8 mouse cellular contexts compared by ENCODE assay signal in the genomic region with DNA sequence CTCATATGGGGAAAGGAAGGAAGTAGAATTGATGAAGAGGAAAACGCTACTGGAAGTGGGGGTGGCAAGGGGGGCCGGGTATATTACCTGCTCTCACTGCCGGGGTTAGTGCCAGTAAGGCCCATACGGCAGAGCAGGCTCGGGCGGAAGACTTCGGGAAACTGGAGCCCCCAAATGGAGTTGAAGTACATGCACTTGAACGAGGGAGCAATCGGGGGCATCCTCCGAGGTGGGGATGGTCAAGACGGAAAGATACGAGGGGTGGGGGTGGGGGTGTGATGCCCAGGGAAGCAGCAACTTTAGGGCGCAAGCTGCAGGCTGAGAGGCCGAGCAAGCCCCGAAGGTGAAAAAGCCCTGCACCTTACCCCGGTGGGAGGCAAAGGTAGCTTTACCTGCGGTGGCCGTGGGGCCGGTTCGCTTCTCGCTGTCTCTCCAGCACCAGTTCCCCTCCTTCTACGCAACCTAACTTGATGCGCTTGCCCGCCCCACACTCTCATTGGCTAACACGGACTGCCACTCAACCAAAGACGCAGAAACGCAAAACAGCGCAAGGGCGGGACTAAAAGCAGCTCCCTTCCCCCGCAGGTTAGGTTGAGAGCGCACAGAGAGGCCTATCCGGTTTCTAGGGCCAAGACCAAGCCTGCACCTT. TPM values are rescaled to one million over a fixed set of nuclear protein-coding genes. Genes with fewer than 3 reads are reported as not detected.
A peak's percentile ranks its signal among the peaks of the same experiment; 100 is the strongest.
DNase-seq lines count a peak whose midpoint lies in the region; ATAC-seq lines count a peak whose summit lies in the region.

No protein-coding gene starts in this region.

- ATAC-seq in megakaryocyte progenitor cell, adult 5-6 weeks (replicated peaks; ENCODE audit: poor library complexity), result peak; percentile 99

- DNase-seq in adipocyte (ENCODE audit: low spot score), result peak; percentile 100
- peak; percentile 99 for DNase-seq in embryo, embryonic 10 days (ENCODE audit: low spot score)
- DNase-seq in gastrocnemius, postnatal 10 days, result peak; percentile 97
- DNase-seq in induced T-regulatory cell, adult 2 months (ENCODE audit: low read depth), result peak; percentile 100
- DNase-seq in left cerebral cortex, adult 9 months (ENCODE audit: low spot score in 2 of 2), result peak; percentile 94 to 100
- DNase-seq in right cerebral cortex, postnatal 14 days, result peak; percentile 99
- peak; percentile 99 for DNase-seq in urinary bladder, postnatal 36 days (ENCODE audit: low spot score in 2 of 2)

RNA-seq across cellular contexts. Expression of a gene that starts 13.4 kb away (rescaled TPM):
- 10 to 100 TPM; 46.7 to 62.6 TPM for total RNA-seq in gastrocnemius, postnatal 10 days (2021)
- 78.7 and 79.5 TPM in 2 replicates for total RNA-seq in megakaryocyte progenitor cell, adult 5-6 weeks (2015)
- total RNA-seq in megakaryocyte progenitor cell, adult 5-6 weeks (2017), result 43.7 and 57.7 TPM in 2 replicates

RNA-seq across cellular contexts. Expression of a gene that starts 34.8 kb away (rescaled TPM):
- total RNA-seq in gastrocnemius, postnatal 10 days (2021), result 10 to 100 TPM; 31.3 to 33.8 TPM
- total RNA-seq in megakaryocyte progenitor cell, adult 5-6 weeks (2015), result 34.0 and 35.8 TPM in 2 replicates
- total RNA-seq in megakaryocyte progenitor cell, adult 5-6 weeks (2017), result 41.2 and 43.0 TPM in 2 replicates

RNA-seq across cellular contexts. Expression of a gene that starts 35.2 kb away (rescaled TPM):
- total RNA-seq in gastrocnemius, postnatal 10 days (2021), result 1 to 10 TPM; 7.1 to 8.3 TPM
- total RNA-seq in megakaryocyte progenitor cell, adult 5-6 weeks (2015), result 6.5 and 8.1 TPM in 2 replicates
- total RNA-seq in megakaryocyte progenitor cell, adult 5-6 weeks (2017), result 3.7 and 5.0 TPM in 2 replicates

RNA-seq across cellular contexts. Expression of a gene that starts 46.9 kb away (rescaled TPM):
- total RNA-seq in gastrocnemius, postnatal 10 days (2021), result 10 to 100 TPM; 22.9 to 30.3 TPM
- total RNA-seq in megakaryocyte progenitor cell, adult 5-6 weeks (2015), result 90.6 and 92.7 TPM in 2 replicates
- 219 and 256 TPM in 2 replicates for total RNA-seq in megakaryocyte progenitor cell, adult 5-6 weeks (2017)

Comparison
In these comparisons a context has a peak if more than half of its experiments do, and no peak if none do; other contexts are left out.
1. Peak in every context shown above with its lines: DNase-seq and ATAC-seq.